Comparison of ENCODE assay signal across 8 mouse cellular contexts in the genomic region with DNA sequence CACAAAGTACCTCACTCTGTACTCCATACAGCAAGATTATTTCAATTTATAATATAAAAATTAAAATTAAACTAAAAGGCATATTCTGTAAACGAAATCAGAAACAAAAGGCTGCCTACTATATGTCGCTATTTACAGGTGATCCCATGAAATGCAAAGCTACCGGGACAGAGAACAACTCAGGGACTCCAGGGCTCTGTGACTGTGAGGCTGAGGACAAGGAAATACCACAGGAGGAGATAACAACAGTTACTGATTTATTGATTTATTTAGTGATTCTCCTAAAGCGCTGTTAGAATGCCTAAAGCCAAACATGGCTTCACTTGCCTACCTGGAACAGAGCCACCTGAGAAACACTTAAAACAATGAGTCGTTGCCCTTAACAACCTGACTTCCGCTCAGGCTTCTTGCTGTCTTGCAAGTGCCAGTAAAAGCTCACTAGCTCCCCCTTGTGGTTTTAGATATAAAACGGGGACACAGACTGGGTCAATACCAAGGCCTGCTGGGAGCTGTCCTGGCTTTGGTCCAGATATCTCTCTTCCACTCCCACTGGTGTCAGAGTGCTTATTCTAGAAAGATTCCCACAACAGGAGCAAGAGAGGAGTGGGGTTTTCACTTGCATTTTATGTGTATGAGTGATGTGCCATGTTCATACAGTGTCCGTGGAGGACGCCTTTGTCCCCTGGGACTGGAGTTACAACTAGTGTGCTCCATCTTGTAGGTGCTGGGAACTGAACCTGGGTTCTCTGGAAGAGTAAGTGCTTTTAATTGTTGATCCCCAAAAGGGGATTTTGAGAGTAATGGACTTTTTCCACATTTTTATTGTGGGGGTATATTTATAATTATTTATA. TPM values are rescaled to one million over a fixed set of nuclear protein-coding genes. Genes with fewer than 3 reads are reported as not detected.
DNase-seq lines count a peak whose midpoint lies in the region; ATAC-seq and TF ChIP-seq lines count a peak whose summit lies in the region.

No protein-coding gene starts in this region.

- H3K9me3 ChIP-seq in heart, embryonic 14.5 days (ENCODE audit: control insufficient read depth, low read length), result no peaks in the 10 kb centered on the region
- no peaks in the 10 kb centered on the region for H3K9me3 ChIP-seq in kidney, embryonic 16.5 days (ENCODE audit: low read length)
- H3K9me3 ChIP-seq in stomach, embryonic 15.5 days, result no peaks in the 10 kb centered on the region

- H3K4me3 ChIP-seq in heart, embryonic 14.5 days (ENCODE audit: control insufficient read depth in 1 of 2, insufficient read depth in 1 of 2, low read depth in 1 of 2, low read length in 2 of 2), result no peak overlapping the region
- H3K4me3 ChIP-seq in kidney, embryonic 16.5 days (ENCODE audit: low read length), result no peak overlapping the region
- no peak overlapping the region for H3K4me3 ChIP-seq in myocyte
- H3K4me3 ChIP-seq in stomach, embryonic 15.5 days (replicated peaks), result no peak overlapping the region

- H3ac ChIP-seq in myocyte (ENCODE audit: control insufficient read depth, insufficient read length), result no peak overlapping the region

- no peaks in the 10 kb centered on the region for H3K79me2 ChIP-seq in myocyte (ENCODE audit: control insufficient read depth, insufficient read depth)

- ATAC-seq in erythroblast, adult 5-6 weeks (replicated peaks; ENCODE audit: low FRiP score, poor library complexity, severe bottlenecking), result peak; percentile 86
- no peak; the same call in 1 of the 2 replicates for ATAC-seq in heart, embryonic 14.5 days (ENCODE audit: insufficient number of reproducible peaks, insufficient read depth, low FRiP score, low read depth)
- peak; percentile 65; the same call in 1 of the 2 replicates for ATAC-seq in kidney, embryonic 16.5 days (ENCODE audit: low FRiP score, low TSS enrichment)
- peak; percentile 60; the same call in 1 of the 2 replicates for ATAC-seq in stomach, embryonic 15.5 days (ENCODE audit: insufficient read depth, low FRiP score, low read depth)

- no peak for TF ChIP-seq POLR2A in myocyte (IDR thresholded peaks at IDR 0.05; ENCODE audit: insufficient read length, low read depth)

- H3K4me2 ChIP-seq in heart, embryonic 14.5 days (ENCODE audit: low read length), result peak overlapping the region; percentile 25; the same call in 1 of the 2 replicates
- no peak overlapping the region for H3K4me2 ChIP-seq in kidney, embryonic 16.5 days (replicated peaks; ENCODE audit: low read depth, low read length)
- H3K4me2 ChIP-seq in myocyte (ENCODE audit: low read depth), result peak overlapping the region; percentile 53
- 0 out of 2 replicates have a peak overlapping the region, but pooled peaks have one; percentile 25 for H3K4me2 ChIP-seq in stomach, embryonic 15.5 days

- no peaks in the 10 kb centered on the region for H3K36me3 ChIP-seq in heart, embryonic 14.5 days (ENCODE audit: control insufficient read depth, insufficient read depth, low read length)
- H3K36me3 ChIP-seq in kidney, embryonic 16.5 days (ENCODE audit: insufficient read depth, low read length), result no peaks in the 10 kb centered on the region
- H3K36me3 ChIP-seq in myocyte (ENCODE audit: control insufficient read depth, insufficient read depth), result no peaks in the 10 kb centered on the region
- no peaks in the 10 kb centered on the region for H3K36me3 ChIP-seq in stomach, embryonic 15.5 days

- H3K9ac ChIP-seq in heart, embryonic 14.5 days (ENCODE audit: low read length), result no peak overlapping the region
- no peak overlapping the region for H3K9ac ChIP-seq in kidney, embryonic 16.5 days (replicated peaks; ENCODE audit: low read length)
- H3K9ac ChIP-seq in stomach, embryonic 15.5 days, result no peak overlapping the region

- no peak overlapping the region for H3K27ac ChIP-seq in heart, embryonic 14.5 days (replicated peaks in 1 of 2; ENCODE audit: control insufficient read depth in 1 of 2, insufficient read depth in 1 of 2, low read depth in 2 of 2, low read length in 2 of 2)
- no peak overlapping the region for H3K27ac ChIP-seq in kidney, embryonic 16.5 days (ENCODE audit: low read length)
- H3K27ac ChIP-seq in stomach, embryonic 15.5 days, result no peak overlapping the region

- DNase-seq in CD4-positive, CD25-positive, alpha-beta regulatory T cell, adult 2 months (ENCODE audit: low read depth, low spot score), result peak; percentile 94
- DNase-seq in adrenal gland, postnatal 36 days, result peak; percentile 44 to 74
- peak; percentile 69 for DNase-seq in liver

- WGBS in heart, embryonic 14.5 days, result 40% methylated on average over 9 of the region's 9 CpGs
- WGBS in kidney, embryonic 16.5 days, result 36% methylated on average over 9 of the region's 9 CpGs
- 38% methylated on average over 9 of the region's 9 CpGs for WGBS in stomach, embryonic 15.5 days

- H3K27me3 ChIP-seq in heart, embryonic 14.5 days (ENCODE audit: control insufficient read depth, insufficient read depth, low read length), result no peaks in the 10 kb centered on the region
- no peaks in the 10 kb centered on the region for H3K27me3 ChIP-seq in kidney, embryonic 16.5 days (ENCODE audit: insufficient read depth, low read length)
- no peaks in the 10 kb centered on the region for H3K27me3 ChIP-seq in myocyte (ENCODE audit: control insufficient read depth, insufficient read depth, insufficient read length)
- no peaks in the 10 kb centered on the region for H3K27me3 ChIP-seq in stomach, embryonic 15.5 days (replicated peaks)

- peaks cover 13 to 21% of the 10 kb centered on the region in 2 experiments for H3K4me1 ChIP-seq in heart, embryonic 14.5 days (ENCODE audit: control insufficient read depth in 2 of 2, insufficient read depth in 2 of 2, low read length in 2 of 2)
- H3K4me1 ChIP-seq in kidney, embryonic 16.5 days (ENCODE audit: insufficient read depth, low read length), result peaks cover 13% of the 10 kb centered on the region
- H3K4me1 ChIP-seq in stomach, embryonic 15.5 days, result peaks cover 11% of the 10 kb centered on the region

TF ChIP-seq in myocyte, 11 proteins besides CTCF, POLR2A, EP300 and RAD21:
- no peak for TF ChIP-seq REST (IDR thresholded peaks at IDR 0.05; ENCODE audit: insufficient read depth, insufficient read length)
- no peak for TF ChIP-seq MYOG (IDR thresholded peaks at IDR 0.05; ENCODE audit: control insufficient read depth in 1 of 3, insufficient read depth in 1 of 3, insufficient read length in 2 of 3, low read depth in 2 of 3)
- TF ChIP-seq POLR2AphosphoS2 (IDR thresholded peaks at IDR 0.05; ENCODE audit: insufficient read length, low read depth), result no peak
- no peak for TF ChIP-seq TCF3 (IDR thresholded peaks at IDR 0.05; ENCODE audit: insufficient read length, low read depth)
- TF ChIP-seq E2F4 (IDR thresholded peaks at IDR 0.05; ENCODE audit: insufficient read depth), result no peak
- TF ChIP-seq TCF12 (IDR thresholded peaks at IDR 0.05; ENCODE audit: insufficient read depth, poor library complexity, severe bottlenecking), result no peak
- TF ChIP-seq SRF (IDR thresholded peaks at IDR 0.05; ENCODE audit: control insufficient read depth, insufficient read length, low read depth), result no peak
- TF ChIP-seq CEBPB (IDR thresholded peaks at IDR 0.05; ENCODE audit: insufficient read depth, poor library complexity, severe bottlenecking), result no peak
- no peak for TF ChIP-seq USF1 (IDR thresholded peaks at IDR 0.05; ENCODE audit: low read depth)
- no peak for TF ChIP-seq MYOD1 (IDR thresholded peaks at IDR 0.05; ENCODE audit: control insufficient read depth in 1 of 3, insufficient read length in 2 of 3, low read depth in 2 of 3)
- TF ChIP-seq MAX (IDR thresholded peaks at IDR 0.05; ENCODE audit: low read depth), result no peak

RNA-seq across cellular contexts. Expression of a gene that starts 27.5 kb away (rescaled TPM):
- total RNA-seq in adrenal gland, postnatal 36 days (2021), result 10 to 100 TPM; 15.7 to 19.2 TPM
- 1.2 and 8.6 TPM in 2 replicates for total RNA-seq in erythroblast, adult 5-6 weeks (2015; ENCODE audit: low replicate concordance)
- 2.1 and 2.3 TPM in 2 replicates for total RNA-seq in erythroblast, adult 5-6 weeks (2017; ENCODE audit: low replicate concordance)
- polyA plus RNA-seq in heart, embryonic 14.5 days (2014; fragmentation: Nextera tagmentation; extraction: Ambion mirVana), result 22.7 and 25.6 TPM in 2 replicates
- 33.8 and 35.8 TPM in 2 replicates for polyA plus RNA-seq in kidney, embryonic 16.5 days (2015; fragmentation: Nextera tagmentation; extraction: Ambion mirVana)
- polyA plus RNA-seq in myocyte (2012; fragmentation: generic; extraction: Trizol), result 37.9 TPM
- polyA plus RNA-seq in stomach, embryonic 15.5 days (2015; fragmentation: Nextera tagmentation; extraction: Ambion mirVana), result 24.1 and 30.0 TPM in 2 replicates

RNA-seq across cellular contexts. Expression of a gene that starts 30.9 kb away (rescaled TPM):
- total RNA-seq in adrenal gland, postnatal 36 days (2021), result 10 to 100 TPM; 22.4 to 24.2 TPM
- 43.0 and 50.8 TPM in 2 replicates for total RNA-seq in erythroblast, adult 5-6 weeks (2015; ENCODE audit: low replicate concordance)
- total RNA-seq in erythroblast, adult 5-6 weeks (2017; ENCODE audit: low replicate concordance), result 51.6 and 69.0 TPM in 2 replicates
- polyA plus RNA-seq in heart, embryonic 14.5 days (2014; fragmentation: Nextera tagmentation; extraction: Ambion mirVana), result 11.0 and 11.8 TPM in 2 replicates
- polyA plus RNA-seq in kidney, embryonic 16.5 days (2015; fragmentation: Nextera tagmentation; extraction: Ambion mirVana), result 26.7 TPM in 2 replicates
- 15.5 TPM for polyA plus RNA-seq in myocyte (2012; fragmentation: generic; extraction: Trizol)
- polyA plus RNA-seq in stomach, embryonic 15.5 days (2015; fragmentation: Nextera tagmentation; extraction: Ambion mirVana), result 15.5 and 19.6 TPM in 2 replicates

RNA-seq across cellular contexts. Expression of a gene that starts 32.5 kb away (rescaled TPM):
- total RNA-seq in adrenal gland, postnatal 36 days (2021), result 10 to 100 TPM; 22.9 to 33.9 TPM
- total RNA-seq in erythroblast, adult 5-6 weeks (2015; ENCODE audit: low replicate concordance), result not detected in 2 replicates
- total RNA-seq in erythroblast, adult 5-6 weeks (2017; ENCODE audit: low replicate concordance), result 0.17 TPM in 1 of 2 replicates, not detected in the other
- 46.8 and 53.6 TPM in 2 replicates for polyA plus RNA-seq in heart, embryonic 14.5 days (2014; fragmentation: Nextera tagmentation; extraction: Ambion mirVana)
- polyA plus RNA-seq in kidney, embryonic 16.5 days (2015; fragmentation: Nextera tagmentation; extraction: Ambion mirVana), result 32.7 and 36.6 TPM in 2 replicates
- 46.1 TPM for polyA plus RNA-seq in myocyte (2012; fragmentation: generic; extraction: Trizol)
- polyA plus RNA-seq in stomach, embryonic 15.5 days (2015; fragmentation: Nextera tagmentation; extraction: Ambion mirVana), result 42.1 and 49.2 TPM in 2 replicates
